Mouse (Mus musculus) hindbrain, postnatal 0 days (tissue): ENCODE data around the gene Cmpk2. TPM values are rescaled to one million over a fixed set of nuclear protein-coding genes. Genes with fewer than 3 reads are reported as not detected.

Experiments used
- ATAC-seq: fragments of 200-750 bp; cut with Nextera tagmentation; 2 replicates; pipeline ENCODE4 v1.8.0; 2017; ENCODE audit warnings: mild to moderate bottlenecking, moderate TSS enrichment, moderate library complexity
- DNase-seq: peaks from one replicate; pipeline ENCODE4 v3.0.0-alpha.2; 2015; ENCODE audit warnings: low spot score
- H3K27ac ChIP-seq: fragments of 300-500 bp; sonication (generic); 2 replicates; pipeline ENCODE4 v1.5.1; 2014; ENCODE audit warnings: mild to moderate bottlenecking
- H3K27me3 ChIP-seq: fragments of 300-500 bp; sonication (generic); 2 replicates; pipeline ENCODE4 v1.6.1; 2014; ENCODE audit warnings: low read length, mixed read lengths; ENCODE audit not compliant: insufficient read depth
- H3K36me3 ChIP-seq: fragments of 300-500 bp; sonication (generic); 2 replicates; pipeline ENCODE4 v1.6.1; 2014; ENCODE audit warnings: low read length, mixed read lengths; ENCODE audit not compliant: insufficient read depth
- H3K4me1 ChIP-seq: fragments of 300-500 bp; sonication (generic); 2 replicates; pipeline ENCODE4 v1.6.1; 2014; ENCODE audit warnings: antibody characterized with exemption, low read length, mixed read lengths; ENCODE audit not compliant: insufficient read depth
- H3K4me2 ChIP-seq: fragments of 300-500 bp; sonication (generic); 2 replicates; pipeline ENCODE4 v1.6.1; 2014; ENCODE audit warnings: low read depth, mild to moderate bottlenecking, low read length, moderate library complexity, mixed read lengths
- H3K4me3 ChIP-seq: fragments of 300-500 bp; sonication (generic); 2 replicates; pipeline ENCODE4 v1.5.1; 2014; ENCODE audit warnings: low read length
- H3K9ac ChIP-seq: fragments of 300-500 bp; sonication (generic); replicated peaks from 2 replicates; pipeline ENCODE4 v1.6.1; 2014; ENCODE audit warnings: mild to moderate bottlenecking, low read length, moderate library complexity, mixed read lengths
- H3K9me3 ChIP-seq: fragments of 300-500 bp; sonication (generic); 2 replicates; pipeline ENCODE4 v1.6.1; 2016; ENCODE audit warnings: low read length, mixed read lengths
- CTCF ChIP-seq: IDR thresholded peaks from 2 replicates; pipeline ENCODE4 v1.5.1; 2016; ENCODE audit warnings: antibody characterized with exemption, control low read depth, low read depth
- WGBS: fragments of 180-500 bp; shearing (Covaris S2); extraction: QIAGEN DNeasy Blood & Tissue Kit; methylation state at CpG from one replicate; pipeline ENCODE4 v1.1.7; 2014; 5-methylcytosine and 5-hydroxymethylcytosine counted together
- polyA plus RNA-seq: library from polyadenylated mRNA; unstranded; fragments of >200 nt; fragmentation: Nextera tagmentation; extraction: Ambion mirVana; gene quantifications from 2 replicates; pipeline ENCODE4 v1.2.1, GENCODE M21; 2015
- total RNA-seq: library from RNA; depleted of rRNA; stranded (reverse); fragments of >200 nt; gene quantifications from 2 replicates; pipeline ENCODE4 v1.2.3, GENCODE M21; 2014

Gene Cmpk2
- total and polyA plus RNA-seq, 2 experiments from 2014 or later = 21.1 to 25.2 TPM

DNA sequence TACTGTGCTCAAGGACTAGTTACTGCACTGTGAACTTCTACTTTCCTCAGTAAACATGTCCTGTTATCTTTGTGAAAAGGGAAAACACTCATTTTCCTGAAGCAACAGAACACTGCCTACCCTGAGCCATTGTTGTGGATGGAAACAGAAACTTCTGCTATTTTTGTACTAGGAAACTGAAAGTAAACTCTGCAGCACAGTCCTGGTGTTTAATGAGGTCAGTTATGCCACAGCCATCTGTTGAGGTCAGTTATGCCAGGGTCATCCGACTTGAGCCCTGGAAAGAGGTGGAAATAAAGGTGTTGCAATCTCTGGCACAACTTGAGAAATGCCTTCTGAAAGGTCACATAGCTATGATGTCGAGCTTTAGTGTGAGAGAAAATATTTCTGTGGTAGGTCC, 8.9 kb upstream of the Cmpk2 start:
- H3K4me2 ChIP-seq = no peak overlapping the region
- H3K9me3 ChIP-seq = no peaks in the 10 kb centered on the region
- WGBS = 70% methylated on average over 2 of the region's 2 CpGs
- no peak overlapping the region for H3K4me3 ChIP-seq
- no peaks in the 10 kb centered on the region for H3K27me3 ChIP-seq
- no peak overlapping the region for H3K27ac ChIP-seq
- no peak overlapping the region for H3K9ac ChIP-seq
- no peak for TF ChIP-seq CTCF
- no peak for DNase-seq
- H3K36me3 ChIP-seq = no peaks in the 10 kb centered on the region
- no peak for ATAC-seq
- H3K4me1 ChIP-seq = 0 out of 2 replicates have a peak, but pooled peaks cover 5% of the 10 kb centered on the region

DNA sequence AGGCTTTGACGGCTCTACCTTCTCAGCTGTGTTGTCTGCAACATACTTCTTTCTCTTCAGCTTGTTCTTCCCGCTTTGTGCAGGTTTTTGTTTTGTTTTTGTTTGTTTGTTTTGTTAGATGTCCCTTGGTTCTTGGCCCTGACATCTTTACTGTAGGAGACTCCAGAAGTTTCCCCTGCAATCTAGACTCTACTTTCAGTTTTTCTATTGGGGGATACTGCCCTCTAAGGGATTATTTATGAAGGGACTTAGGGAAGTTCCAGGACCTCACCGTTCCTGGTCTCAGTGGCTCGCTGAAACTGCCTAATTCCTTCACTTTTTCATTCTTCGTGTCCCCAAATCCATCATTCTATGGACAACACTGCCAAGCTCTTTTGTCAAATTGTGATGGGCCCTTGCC, 3.4 kb upstream of the Cmpk2 start:
- no peak for TF ChIP-seq CTCF
- Histone ChIP-seq H3K4me1 (peaks cover 5% of the 10 kb centered on the region; the same call in 1 of the 2 replicates), H3K4me3 (no peak overlapping the region), H3K9me3 (no peaks in the 10 kb centered on the region), H3K4me2 (no peak overlapping the region), H3K27me3 (no peaks in the 10 kb centered on the region), H3K9ac (no peak overlapping the region), H3K36me3 (no peaks in the 10 kb centered on the region), H3K27ac (no peak overlapping the region)
- DNase-seq (no peak), ATAC-seq (no peak)
- 64% methylated on average over 5 of the region's 5 CpGs for WGBS

DNA sequence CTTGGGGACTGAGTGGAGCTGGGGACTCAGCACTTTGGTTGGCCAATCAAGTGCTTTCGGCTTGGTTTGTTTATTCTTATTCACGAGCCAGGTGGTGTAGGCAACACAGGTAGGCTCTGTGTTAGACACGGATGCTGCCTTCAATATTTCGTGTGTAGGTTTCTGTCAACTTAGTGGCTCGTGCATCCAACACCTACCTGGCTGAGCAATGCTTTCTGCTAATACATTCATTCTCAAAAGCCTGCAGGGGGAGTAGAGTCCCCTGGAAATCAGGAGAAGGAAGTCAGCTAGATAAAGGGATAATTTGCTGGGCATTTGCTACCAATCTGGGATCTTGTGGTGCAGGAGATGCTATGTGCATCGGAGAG, 1.0 kb downstream of the Cmpk2 start:
- TF ChIP-seq CTCF = peak; percentile 45
- H3K4me2 ChIP-seq = peak overlapping the region; percentile 98
- H3K27ac ChIP-seq = peak overlapping the region; percentile 95
- H3K4me3 ChIP-seq = peak overlapping the region; percentile 64
- H3K9ac ChIP-seq = peak overlapping the region; percentile 90
- H3K27me3 ChIP-seq = no peaks in the 10 kb centered on the region
- ATAC-seq (no peak; the same call in 1 of the 2 replicates), DNase-seq (peak; percentile 61)
- 19% methylated on average over 6 of the region's 6 CpGs for WGBS
- H3K9me3 ChIP-seq = no peaks in the 10 kb centered on the region
- H3K36me3 ChIP-seq = no peaks in the 10 kb centered on the region; the same call in 1 of the 2 replicates
- peaks cover 10% of the 10 kb centered on the region for H3K4me1 ChIP-seq

DNA sequence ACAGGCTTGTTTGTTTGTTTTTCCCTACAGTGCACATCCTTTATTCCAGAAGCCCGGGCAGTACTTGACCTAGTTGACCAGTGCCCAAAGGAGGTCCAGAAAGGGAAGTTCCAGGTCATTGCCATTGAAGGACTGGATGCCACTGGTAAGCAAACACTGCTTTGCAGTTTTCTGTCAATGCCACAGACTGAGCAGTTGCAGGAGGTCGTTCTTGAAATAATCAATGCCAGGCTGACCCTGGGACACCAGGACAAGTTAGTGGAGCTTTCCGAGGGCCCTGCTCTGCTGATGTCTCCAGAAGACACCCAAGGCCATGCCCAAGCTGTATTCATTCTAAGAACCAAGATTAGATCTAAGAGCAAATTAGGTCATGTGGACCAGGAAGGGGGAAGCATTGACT, 2.4 kb downstream of the Cmpk2 start:
- no peak for ATAC-seq

DNA sequence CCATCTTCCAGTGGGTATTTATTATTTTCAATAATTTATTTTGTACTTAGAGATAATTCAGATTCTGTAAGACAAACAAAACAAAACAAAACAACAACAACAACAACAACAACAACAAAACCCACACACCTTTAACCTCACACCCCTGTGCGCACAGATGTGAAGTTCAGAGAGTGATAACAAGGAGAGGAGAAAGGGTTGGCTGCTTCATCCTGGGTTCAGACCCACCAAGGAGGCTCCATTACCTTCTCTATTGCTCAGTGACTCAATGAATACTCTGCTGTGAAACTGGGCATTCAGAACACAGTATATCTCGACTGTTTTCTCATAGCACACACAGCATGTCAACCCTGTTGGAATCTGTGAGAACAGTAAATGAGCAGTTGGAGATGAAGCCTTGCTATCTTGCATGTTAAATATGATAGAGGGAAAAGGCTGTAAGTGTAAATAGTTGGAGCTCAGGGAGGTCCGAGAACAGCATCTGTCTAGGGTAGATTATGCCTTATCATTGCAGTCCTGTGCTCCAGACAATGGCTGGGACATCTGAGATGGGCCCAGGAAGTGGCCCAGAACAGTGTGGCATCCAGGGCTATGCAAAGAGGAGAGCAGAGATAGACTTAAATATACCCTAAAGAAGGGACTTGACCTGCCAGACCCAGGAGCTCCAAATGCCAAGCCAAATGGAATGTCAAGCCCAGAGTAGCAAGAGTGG, 3.9 kb downstream of the Cmpk2 start:
- DNase-seq = no peak
- H3K9ac ChIP-seq = no peak overlapping the region
- H3K9me3 ChIP-seq = no peaks in the 10 kb centered on the region
- WGBS = 83% methylated on average over 3 of the region's 3 CpGs
- no peak for ATAC-seq
- no peak overlapping the region for H3K27ac ChIP-seq
- H3K4me3 ChIP-seq = no peak overlapping the region
- H3K4me2 ChIP-seq = no peak overlapping the region
- no peak for TF ChIP-seq CTCF
- H3K27me3 ChIP-seq = no peaks in the 10 kb centered on the region
- H3K4me1 ChIP-seq = peaks cover 10% of the 10 kb centered on the region
- no peaks in the 10 kb centered on the region; the same call in 1 of the 2 replicates for H3K36me3 ChIP-seq

More for the DNA sequence above, 2.4 kb downstream of the Cmpk2 start:
- Histone ChIP-seq H3K27me3 (no peaks in the 10 kb centered on the region), H3K27ac (no peak overlapping the region), H3K4me1 (peaks cover 10% of the 10 kb centered on the region), H3K9me3 (no peaks in the 10 kb centered on the region), H3K9ac (no peak overlapping the region), H3K4me2 (no peak overlapping the region), H3K36me3 (no peaks in the 10 kb centered on the region; the same call in 1 of the 2 replicates), H3K4me3 (no peak overlapping the region)
- DNase-seq = no peak
- TF ChIP-seq CTCF = no peak
- WGBS = 71% methylated on average over 3 of the region's 3 CpGs

DNA sequence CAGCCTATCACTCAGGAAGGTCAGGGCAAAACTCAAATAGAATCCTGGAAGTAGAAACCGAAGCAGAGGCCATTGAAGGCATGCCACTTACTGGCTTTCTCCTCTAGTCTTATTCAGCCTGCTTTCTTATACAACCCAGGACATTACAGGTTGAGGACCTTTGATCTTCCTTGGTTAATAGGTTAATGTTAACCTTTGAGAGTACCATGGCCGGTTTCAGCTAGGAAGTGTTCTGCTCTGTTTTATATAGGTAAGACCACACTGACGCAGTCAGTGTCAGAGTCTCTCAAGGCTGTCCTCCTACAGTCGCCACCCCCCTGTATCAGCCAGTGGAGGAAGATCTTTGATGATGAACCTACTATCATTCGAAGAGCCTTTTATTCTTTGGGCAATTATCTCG, 4.7 kb downstream of the Cmpk2 start:
- Histone ChIP-seq H3K36me3 (no peaks in the 10 kb centered on the region; the same call in 1 of the 2 replicates), H3K9ac (no peak overlapping the region), H3K4me2 (no peak overlapping the region), H3K4me3 (no peak overlapping the region), H3K27ac (no peak overlapping the region), H3K9me3 (no peaks in the 10 kb centered on the region), H3K4me1 (peaks cover 10% of the 10 kb centered on the region), H3K27me3 (no peaks in the 10 kb centered on the region)
- ATAC-seq (no peak), DNase-seq (no peak)
- WGBS = 90% methylated on average over 6 of the region's 6 CpGs
- no peak for TF ChIP-seq CTCF

DNA sequence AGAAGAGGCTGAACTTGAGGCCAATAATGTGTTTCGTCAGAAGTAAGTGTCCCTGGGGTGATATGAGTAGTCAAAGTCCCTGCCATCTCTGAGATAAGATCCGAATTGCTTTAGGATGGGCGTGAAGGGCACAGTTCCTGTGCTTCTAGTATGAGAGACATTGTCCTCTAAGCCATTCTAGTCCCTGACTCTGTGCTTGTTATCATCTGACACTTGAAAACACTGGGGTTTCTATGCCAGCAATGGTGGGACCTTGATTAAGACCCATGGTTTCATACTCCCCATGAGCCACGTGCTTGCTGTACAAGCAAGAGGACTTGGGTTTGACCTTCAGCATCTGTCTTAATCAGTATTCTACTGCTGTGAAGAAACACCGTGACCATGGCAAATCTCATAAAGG, 8.2 kb downstream of the Cmpk2 start:
- H3K4me2 ChIP-seq = no peak overlapping the region
- no peaks in the 10 kb centered on the region; the same call in 1 of the 2 replicates for H3K36me3 ChIP-seq
- H3K4me3 ChIP-seq = no peak overlapping the region
- no peaks in the 10 kb centered on the region for H3K9me3 ChIP-seq
- H3K4me1 ChIP-seq = no peaks in the 10 kb centered on the region
- TF ChIP-seq CTCF = no peak
- no peak overlapping the region for H3K9ac ChIP-seq
- no peak overlapping the region for H3K27ac ChIP-seq
- ATAC-seq (no peak), DNase-seq (no peak)
- WGBS = 60% methylated on average over 5 of the region's 5 CpGs
- H3K27me3 ChIP-seq = no peaks in the 10 kb centered on the region
